Mouse (Mus musculus): ENCODE results near the gene Cyp2w1.

DNA sequence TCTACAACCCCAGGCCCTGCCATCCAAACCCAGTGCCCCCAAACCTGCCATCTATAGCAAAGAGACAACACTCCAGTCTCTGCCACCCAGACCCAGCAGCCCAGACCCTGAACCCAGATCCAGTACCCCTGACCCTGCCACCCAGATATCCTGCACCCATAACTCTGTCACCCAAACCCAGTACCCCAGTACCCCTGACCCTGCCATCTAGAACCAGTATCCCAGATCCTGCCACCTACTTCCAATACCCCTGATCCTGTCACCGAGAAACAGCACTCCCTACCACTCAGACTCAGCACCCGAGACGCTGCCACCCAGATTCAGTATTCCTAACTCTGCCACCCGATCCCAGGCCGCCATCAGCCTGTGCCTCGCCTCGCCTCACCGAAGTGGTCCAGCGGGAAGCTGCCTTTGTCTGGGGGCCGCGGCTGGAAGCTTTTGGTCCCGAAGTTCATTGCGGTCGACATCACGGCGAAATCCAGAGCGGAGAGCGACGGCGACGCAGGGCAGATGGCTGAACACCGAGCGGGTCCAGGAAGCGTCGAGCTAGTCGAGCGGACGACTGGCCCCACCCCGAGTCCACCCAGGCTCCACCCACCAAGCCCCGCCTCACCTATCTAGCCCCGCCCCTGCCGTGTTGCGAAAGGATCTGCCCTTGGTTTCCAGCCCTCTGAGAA lies 7.6 kb upstream of the Cyp2w1 start:
- TF ChIP-seq CTCF (IDR thresholded peaks at IDR 0.05; ENCODE audit: low read depth) = no peak
- TF ChIP-seq EP300 (optimal IDR thresholded peaks at IDR 0.05) = no peak
